Mouse (Mus musculus) C2C12 (cell line): ENCODE data around the gene Stk16. TPM values are rescaled to one million over a fixed set of nuclear protein-coding genes. Genes with fewer than 3 reads are reported as not detected.

Experiments used
- H3K27me3 ChIP-seq: one replicate; pipeline ENCODE4 v1.6.1; 2011; ENCODE audit not compliant: control insufficient read depth, insufficient read depth, insufficient read length
- H3K36me3 ChIP-seq: one replicate; pipeline ENCODE4 v1.6.1; 2011; ENCODE audit not compliant: control insufficient read depth, insufficient read depth
- H3K4me3 ChIP-seq: one replicate; pipeline ENCODE4 v1.5.1; 2011; ENCODE audit warnings: mild to moderate bottlenecking, control low read depth; ENCODE audit not compliant: poor library complexity, insufficient read depth, severe bottlenecking
- H3K79me2 ChIP-seq: one replicate; pipeline ENCODE4 v1.6.1; 2011; ENCODE audit not compliant: control insufficient read depth, insufficient read depth
- H3K79me3 ChIP-seq: one replicate; pipeline ENCODE4 v1.6.1; 2011; ENCODE audit warnings: low read depth, control low read depth
- H3ac ChIP-seq: one replicate; pipeline ENCODE3; 2011; ENCODE audit warnings: low read depth; ENCODE audit not compliant: control insufficient read depth, insufficient read length
- CEBPB ChIP-seq: IDR thresholded peaks from one replicate; pipeline ENCODE4 v1.6.1; 2011; ENCODE audit warnings: low read depth, mild to moderate bottlenecking, control low read depth, moderate library complexity
- CTCF ChIP-seq: IDR thresholded peaks from one replicate; pipeline ENCODE4 v1.5.1; 2011; ENCODE audit not compliant: control insufficient read depth, insufficient read depth, insufficient read length
- FOSL1 ChIP-seq: IDR thresholded peaks from one replicate; pipeline ENCODE4 v1.8.0; 2011; ENCODE audit warnings: mild to moderate bottlenecking, low read length; ENCODE audit not compliant: poor library complexity, insufficient read depth, severe bottlenecking
- MAX ChIP-seq: IDR thresholded peaks from one replicate; pipeline ENCODE4 v1.6.1; 2011; ENCODE audit warnings: mild to moderate bottlenecking, control low read depth
- MYOD1 ChIP-seq: IDR thresholded peaks from one replicate; pipeline ENCODE4 v1.6.1; 2011; ENCODE audit warnings: low read depth; ENCODE audit not compliant: control insufficient read depth, insufficient read length
- MYOG ChIP-seq: IDR thresholded peaks from one replicate; pipeline ENCODE4 v1.6.1; 2011; ENCODE audit not compliant: control insufficient read depth, insufficient read length; ENCODE audit errors: extremely low read depth
- USF1 ChIP-seq: IDR thresholded peaks from one replicate; pipeline ENCODE4 v1.6.1; 2011; ENCODE audit warnings: low read depth, mild to moderate bottlenecking, control low read depth, moderate library complexity
- polyA plus RNA-seq: library from polyadenylated mRNA; unstranded; fragments of >200 nt; fragmentation: generic; extraction: Trizol; gene quantifications from one replicate; pipeline ENCODE4 v1.2.1, GENCODE M21; 2012; ENCODE audit warnings: missing spikeins

Gene Stk16
- polyA plus RNA-seq, 1 experiment, result 110 TPM

DNA sequence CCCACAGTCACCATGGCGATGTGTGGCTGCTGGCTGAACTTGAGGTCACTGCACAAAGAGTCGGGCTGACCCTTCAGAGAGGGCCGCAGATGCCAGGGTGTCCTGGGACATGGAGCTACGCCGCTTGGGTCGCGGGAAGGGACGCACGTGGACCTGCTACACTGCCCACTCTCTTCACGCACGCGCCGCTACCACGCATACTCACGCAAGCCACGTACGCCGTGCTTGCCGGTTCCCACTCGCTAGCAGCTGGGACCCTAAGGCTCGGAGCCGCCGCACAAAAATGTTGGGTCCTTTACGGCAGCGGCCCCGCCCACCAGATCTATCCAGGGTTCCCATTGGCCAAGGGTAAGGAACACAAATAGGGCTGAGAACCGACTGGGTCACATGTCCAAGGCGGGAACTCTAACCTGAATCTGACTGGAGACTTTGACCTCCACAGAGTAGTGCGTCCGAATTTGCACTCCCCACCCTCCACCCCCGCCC is 30.5 kb upstream of the Stk16 start, which contains the start of gene Abcb6:
Abcb6 (minus strand) TSS at position 288 of the 486 bp plus-strand sequence.
- Histone ChIP-seq H3K27me3 (no peaks in the 10 kb centered on the region), H3K79me3 (no peaks in the 10 kb centered on the region), H3K36me3 (peaks cover 13% of the 10 kb centered on the region), H3ac (peak within 1 kb of the TSS; percentile 56), H3K79me2 (peaks cover 15% of the 10 kb centered on the region), H3K4me3 (peak within 1 kb of the TSS; percentile 41)
- TF ChIP-seq USF1 (peak; percentile 94), MAX (peak; percentile 87), MYOG (no peak)

DNA sequence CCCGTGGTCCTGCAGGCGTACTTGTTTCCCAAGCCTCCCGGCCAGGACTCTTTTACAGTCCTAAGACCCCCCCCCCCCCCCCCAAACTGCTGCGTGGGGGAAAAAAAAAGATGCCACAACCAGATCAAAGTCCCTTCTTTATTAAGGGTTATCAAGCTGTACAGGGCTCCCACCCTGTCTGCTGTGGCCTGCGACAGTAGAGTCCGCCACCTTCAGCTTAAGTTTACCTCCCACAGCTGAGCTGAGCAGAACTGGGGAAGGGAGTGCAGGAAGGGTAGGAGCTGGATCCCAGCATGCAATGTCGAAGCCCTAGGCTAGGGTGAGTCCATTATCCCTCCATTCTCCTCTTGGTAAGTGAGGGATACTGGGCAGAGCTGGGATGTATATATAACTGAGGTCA is 29.9 kb upstream of the Stk16 start:
- H3ac ChIP-seq, result no peak overlapping the region
- H3K27me3 ChIP-seq, result no peaks in the 10 kb centered on the region
- TF ChIP-seq MYOD1, result no peak
- no peak for TF ChIP-seq USF1
- no peak for TF ChIP-seq CTCF
- no peak for TF ChIP-seq FOSL1
- TF ChIP-seq CEBPB, result no peak
- H3K4me3 ChIP-seq, result peak overlapping the region; percentile 41
- peaks cover 11% of the 10 kb centered on the region for H3K36me3 ChIP-seq
- H3K79me2 ChIP-seq, result peaks cover 15% of the 10 kb centered on the region
- no peaks in the 10 kb centered on the region for H3K79me3 ChIP-seq

DNA sequence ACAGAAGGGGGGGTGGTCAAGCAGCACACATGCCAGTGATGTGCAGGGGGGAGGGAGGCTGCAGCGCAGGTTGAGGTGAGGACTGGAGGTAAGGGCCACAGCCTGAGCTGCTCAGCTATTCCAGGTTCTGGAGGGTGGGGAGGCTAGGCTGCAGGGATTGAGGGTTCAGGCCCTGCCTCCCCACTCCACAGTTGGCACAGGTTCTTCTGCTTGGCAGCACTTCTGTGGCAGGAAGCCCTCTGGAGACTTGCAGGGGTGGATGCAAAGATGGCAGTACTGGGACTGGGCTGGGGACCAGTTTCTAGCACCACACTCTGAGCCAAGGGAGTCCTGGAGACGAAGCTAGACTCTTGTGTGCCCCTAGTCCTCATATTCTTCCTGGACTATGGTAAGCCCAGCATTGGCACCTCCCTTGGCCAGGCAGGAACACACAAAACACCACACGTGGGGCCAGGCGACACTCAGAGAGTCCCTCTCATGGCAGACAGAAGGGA is 29.2 kb upstream of the Stk16 start:
- H3K79me2 ChIP-seq, result peaks cover 15% of the 10 kb centered on the region
- H3K36me3 ChIP-seq, result peaks cover 10% of the 10 kb centered on the region
- H3K79me3 ChIP-seq, result no peaks in the 10 kb centered on the region
- H3ac ChIP-seq, result no peak overlapping the region
- H3K4me3 ChIP-seq, result no peak overlapping the region
- no peaks in the 10 kb centered on the region for H3K27me3 ChIP-seq
- no peak for TF ChIP-seq USF1
- no peak for TF ChIP-seq MYOG
- TF ChIP-seq CTCF, result no peak
- TF ChIP-seq MAX, result no peak

DNA sequence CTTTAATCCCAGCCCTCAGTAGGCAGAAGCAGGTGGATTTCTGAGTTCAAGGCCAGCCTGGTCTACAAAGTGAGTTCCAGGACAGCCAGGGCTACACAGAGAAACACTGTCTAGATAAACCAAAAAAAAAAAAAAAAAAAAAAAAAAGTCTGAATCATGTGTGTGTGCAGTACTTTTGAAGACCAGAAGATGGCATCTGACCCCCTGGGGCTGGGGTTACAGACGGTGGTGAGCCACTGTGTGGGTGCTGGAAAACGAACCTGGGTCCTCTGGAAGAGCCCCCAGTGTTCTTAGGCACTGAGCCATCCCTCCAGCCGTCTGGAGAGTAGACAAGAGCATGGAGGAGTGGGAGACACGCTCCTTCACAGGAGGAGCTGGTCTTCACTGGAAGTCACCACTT is 28.5 kb upstream of the Stk16 start:
- Histone ChIP-seq H3K36me3 (peaks cover 11% of the 10 kb centered on the region), H3K79me2 (peaks cover 15% of the 10 kb centered on the region), H3K4me3 (no peak overlapping the region)

DNA sequence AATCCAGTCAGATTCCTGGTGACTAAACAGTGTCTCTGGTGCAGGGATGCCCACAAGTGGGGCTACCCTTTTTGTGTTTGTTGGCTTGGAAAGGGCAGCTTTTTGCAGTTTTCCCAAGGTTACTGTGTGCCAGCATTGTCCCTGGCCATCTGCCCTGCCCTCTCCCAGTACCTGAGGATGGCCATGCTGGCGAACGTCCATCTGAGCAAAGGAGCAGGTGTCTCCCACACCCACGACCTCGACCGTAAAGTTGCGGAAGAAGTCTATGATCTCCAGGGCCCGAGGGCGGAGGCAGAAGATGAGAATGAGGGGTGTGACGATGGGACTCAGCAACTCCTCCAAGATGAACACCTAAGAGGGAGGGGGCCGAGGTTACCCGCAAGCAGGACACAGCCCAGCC is 25.1 kb upstream of the Stk16 start:
- Histone ChIP-seq H3K79me2 (peaks cover 2% of the 10 kb centered on the region), H3K79me3 (no peaks in the 10 kb centered on the region), H3K36me3 (peaks cover 11% of the 10 kb centered on the region), H3K27me3 (no peaks in the 10 kb centered on the region), H3K4me3 (no peak overlapping the region), H3ac (no peak overlapping the region)
- no peak for TF ChIP-seq MAX
- TF ChIP-seq CTCF, result no peak
- no peak for TF ChIP-seq MYOG
- no peak for TF ChIP-seq MYOD1
- TF ChIP-seq FOSL1, result no peak
- no peak for TF ChIP-seq USF1
- TF ChIP-seq CEBPB, result no peak

More for the DNA sequence above, 28.5 kb upstream of the Stk16 start:
- no peak overlapping the region for H3ac ChIP-seq
- TF ChIP-seq MYOD1 (no peak), FOSL1 (no peak), USF1 (no peak), MYOG (no peak), CTCF (no peak), CEBPB (no peak), MAX (no peak)
- H3K79me3 ChIP-seq, result no peaks in the 10 kb centered on the region
- H3K27me3 ChIP-seq, result no peaks in the 10 kb centered on the region

DNA sequence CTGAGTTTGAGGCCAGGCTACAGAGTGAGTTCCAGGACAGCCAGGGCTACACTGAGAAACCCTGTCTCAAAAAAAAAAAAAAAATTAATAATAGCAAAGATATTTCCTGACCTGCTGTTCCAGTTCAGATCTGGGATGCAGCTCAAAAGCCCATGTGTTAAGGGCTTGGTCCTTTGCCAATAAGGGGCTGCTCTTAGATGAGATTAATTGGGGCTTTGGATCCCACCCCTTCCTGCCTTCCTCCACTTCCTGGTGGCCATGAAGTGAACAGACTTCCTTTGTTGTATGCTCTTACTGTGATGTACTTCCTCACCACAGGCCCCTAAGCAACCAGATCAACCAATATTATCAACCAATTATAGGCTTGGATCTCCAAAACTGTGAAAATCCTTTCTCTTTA is 23.5 kb upstream of the Stk16 start:
- TF ChIP-seq FOSL1 (no peak), MYOG (no peak), USF1 (no peak), MAX (no peak), MYOD1 (no peak), CTCF (no peak), CEBPB (no peak)
- H3K36me3 ChIP-seq, result peaks cover 6% of the 10 kb centered on the region
- no peak overlapping the region for H3K4me3 ChIP-seq
- no peak overlapping the region for H3ac ChIP-seq
- no peaks in the 10 kb centered on the region for H3K27me3 ChIP-seq
- peaks cover 8% of the 10 kb centered on the region for H3K79me2 ChIP-seq
- H3K79me3 ChIP-seq, result peaks cover 3% of the 10 kb centered on the region
